Mouse (Mus musculus): Measurements from ENCODE around the gene Crip1. TPM values are rescaled to one million over a fixed set of nuclear protein-coding genes. Genes with fewer than 3 reads are reported as not detected.
"Not testable (repeated sequence)": the region's sequence is repeated elsewhere in the genome, so short reads cannot be mapped to it uniquely, and the experiment has no call there.

The Crip1 gene
- total RNA-seq, 2 experiments from 2014 or later: 14.4 to 15.0 TPM

DNA sequence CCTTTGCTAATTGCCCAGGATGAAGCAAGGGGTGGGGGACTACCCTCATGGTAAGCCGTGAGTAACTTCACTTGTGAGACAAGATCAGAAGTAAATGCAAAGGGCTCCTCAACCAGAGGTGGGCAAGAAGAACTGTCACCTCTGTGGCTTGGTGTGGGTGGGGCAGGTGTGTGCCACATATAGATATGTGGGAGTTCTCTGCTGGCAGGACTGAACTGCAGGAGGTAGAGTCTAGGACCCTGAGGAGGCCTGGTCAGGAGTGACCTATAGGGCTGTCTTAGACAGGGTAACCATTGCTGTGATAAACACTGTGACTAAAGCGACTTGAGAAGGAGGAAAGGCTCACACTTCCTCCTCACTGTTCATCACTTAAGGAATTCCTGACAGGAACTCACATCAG lies 47.3 kb downstream of the Crip1 start:
- intact Hi-C loops (cut with DNase I): no loop called here
- Histone ChIP-seq H3K27ac (no peak overlapping the region), H3K4me3 (no peak overlapping the region)
- TF ChIP-seq CTCF (IDR thresholded peaks at IDR 0.05): no peak
- no peak for DNase-seq (ENCODE audit: extremely low spot score in 1 of 2, low spot score in 2 of 2)

DNA sequence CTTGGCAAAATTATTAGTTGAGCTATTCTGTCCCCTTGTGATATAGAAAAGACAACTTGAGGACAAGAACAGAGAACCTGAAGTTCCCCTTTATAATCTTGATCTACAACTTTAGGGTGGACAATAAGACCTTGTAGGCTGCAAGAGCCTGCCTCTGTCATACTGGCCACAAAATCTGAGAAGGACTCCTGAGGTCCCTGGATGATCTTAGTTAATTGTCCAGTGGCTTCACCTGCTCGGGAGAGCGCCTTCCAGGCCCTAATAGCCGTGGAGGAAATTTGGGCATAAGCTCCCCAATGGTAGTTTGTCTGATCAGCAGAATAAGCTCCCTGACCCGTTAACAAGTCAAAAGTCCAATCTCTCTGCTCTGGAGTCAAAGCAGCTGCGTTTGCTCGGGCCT lies 53.0 kb downstream of the Crip1 start:
- intact Hi-C loops (cut with DNase I); H3K4me3 ChIP-seq; H3K27ac ChIP-seq; DNase-seq (ENCODE audit: extremely low spot score in 1 of 2, low spot score in 2 of 2): not testable (repeated sequence)

DNA sequence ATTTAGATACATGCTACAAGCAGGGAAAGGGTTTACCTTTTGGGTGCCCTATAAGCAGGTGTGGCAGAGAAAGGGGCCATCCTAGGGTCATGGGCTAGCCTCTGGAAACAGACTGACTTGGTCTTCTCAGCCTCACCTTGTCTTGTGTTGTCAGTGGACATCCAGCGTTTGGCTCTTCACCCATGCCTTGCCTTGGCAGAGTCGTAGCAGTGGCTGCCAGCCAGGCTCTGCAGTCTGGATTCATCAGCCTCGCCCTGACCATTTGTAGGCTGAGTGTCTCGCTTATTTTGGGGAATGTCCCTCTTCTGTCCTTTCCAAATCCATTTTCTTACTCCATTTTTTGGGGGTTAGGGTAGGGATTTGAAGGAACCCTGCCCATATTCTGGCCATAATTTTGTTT lies 55.2 kb downstream of the Crip1 start:
- intact Hi-C loops (cut with DNase I): no loop called here
- H3K27ac ChIP-seq: no peak overlapping the region
- H3K4me3 ChIP-seq: no peak overlapping the region
- no peak for DNase-seq (ENCODE audit: extremely low spot score in 1 of 2, low spot score in 2 of 2)
- TF ChIP-seq CTCF (IDR thresholded peaks at IDR 0.05): no peak

DNA sequence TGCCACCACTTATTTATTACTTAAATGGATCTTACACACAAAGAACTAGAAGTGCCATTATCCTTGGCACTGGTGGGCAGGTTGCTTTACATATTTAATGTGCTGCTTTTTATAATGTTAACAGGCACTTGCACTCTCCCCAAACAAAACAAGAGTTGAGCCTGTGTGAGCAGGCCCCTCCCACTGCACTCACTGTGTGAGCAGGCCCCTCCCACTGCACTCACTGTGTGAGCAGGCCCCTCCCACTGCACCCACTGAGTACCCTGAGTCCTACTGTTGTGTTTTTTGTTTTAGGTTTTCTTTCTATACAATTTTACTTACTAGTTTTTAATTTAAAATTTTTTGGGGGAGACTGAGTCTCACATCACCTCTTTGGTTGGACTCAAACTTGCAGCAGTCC lies 55.9 kb downstream of the Crip1 start:
- Histone ChIP-seq H3K4me3 (no peak overlapping the region), H3K27ac (no peak overlapping the region)
- no peak for DNase-seq (ENCODE audit: extremely low spot score in 1 of 2, low spot score in 2 of 2)
- TF ChIP-seq CTCF (IDR thresholded peaks at IDR 0.05): no peak
- intact Hi-C loops (cut with DNase I): no loop called here

Other genes starting within 250 kb of the Crip1 start
- 10 to 100 TPM; 57.9 to 62.2 TPM for gene Jag2, start 216.5 kb upstream of the Crip1 start, total RNA-seq (2021)
- 10 to 100 TPM; 10.1 to 13.7 TPM for gene Nudt14, start 204.2 kb upstream of the Crip1 start, total RNA-seq (2021)
- gene Btbd6, start 169.8 kb upstream of the Crip1 start, total RNA-seq (2021): 10 to 100 TPM; 60.2 to 64.5 TPM
- 10 to 100 TPM; 45.6 to 46.6 TPM for gene Brf1, start 145.6 kb upstream of the Crip1 start, total RNA-seq (2021)
- gene Pacs2, start 131.8 kb upstream of the Crip1 start, total RNA-seq (2021): 10 to 100 TPM; 62.8 to 68.0 TPM
- under 1 TPM; 0.42 to 0.45 TPM for gene Tex22, start 71.8 kb upstream of the Crip1 start, total RNA-seq (2021)
- 10 to 100 TPM; 72.9 to 76.5 TPM for gene Mta1, start 48.0 kb upstream of the Crip1 start, total RNA-seq (2021)
- 100 to 1,000 TPM; 143 to 148 TPM for gene Crip2, start 6.1 kb upstream of the Crip1 start, total RNA-seq (2021)
- 1 to 10 TPM; 1.7 to 2.2 TPM for gene Tedc1, start 10.1 kb downstream of the Crip1 start, total RNA-seq (2021)
- gene Tmem121, start 39.6 kb downstream of the Crip1 start, total RNA-seq (2021): 10 to 100 TPM; 27.8 to 28.6 TPM